Mouse (Mus musculus) MN1 (cell line): Measurements from ENCODE around the gene Olfr283.
"Not testable (repeated sequence)": the region's sequence is repeated elsewhere in the genome, so short reads cannot be mapped to it uniquely, and the experiment has no call there.

ENCODE experiments used
- DNase-seq: peaks from one replicate; pipeline ENCODE4 v3.0.0-alpha.2; 2016; ENCODE audit warnings: low spot score

Gene Olfr283

DNA sequence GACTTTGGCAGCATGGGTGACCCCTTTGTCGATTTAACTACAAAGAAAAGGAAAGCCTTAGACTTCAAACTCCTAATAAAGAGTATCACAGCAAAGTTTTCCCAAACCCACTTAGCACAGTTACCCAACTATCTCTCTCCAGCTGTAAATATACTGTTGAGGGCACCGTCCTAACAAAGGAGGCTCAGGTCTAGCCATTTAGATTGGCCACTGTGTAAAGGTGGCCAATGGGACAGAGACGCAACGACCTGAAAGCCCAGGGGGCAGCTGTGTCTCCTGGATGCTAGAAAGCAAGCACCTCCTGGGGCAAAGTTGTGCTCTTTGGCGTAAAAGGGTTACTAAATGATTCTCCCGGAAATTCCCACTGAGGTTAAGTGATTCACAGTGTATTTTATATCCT lies at the start of gene Olfr283:
Gene Olfr283 (minus strand): TSS at position 101 of the 400 bp plus-strand sequence.
- no peak for DNase-seq

DNA sequence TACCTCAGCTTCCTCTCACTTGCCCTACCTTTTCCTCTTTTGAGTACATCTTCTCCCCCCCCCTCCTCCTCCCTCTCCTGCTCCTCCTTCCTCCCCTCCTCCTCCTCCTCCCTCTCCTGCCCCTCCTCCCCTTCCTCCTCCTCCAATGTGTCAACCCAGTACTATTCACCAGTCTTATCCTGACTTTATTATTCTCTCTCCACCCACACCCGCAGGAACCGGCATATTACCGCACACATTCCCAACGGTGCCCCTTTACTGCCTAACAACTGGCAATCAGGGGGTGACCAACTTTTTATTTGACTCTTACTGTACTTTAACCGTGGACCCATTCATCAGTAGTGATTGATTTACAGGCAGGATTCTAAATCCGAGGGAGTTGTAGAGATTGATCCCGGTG lies 44.4 kb upstream of the Olfr283 start:
- DNase-seq: no peak

- no peak for DNase-seq
These were observed 44.0 kb upstream of the Olfr283 start for GRCm38 (mm10) chr15:98424753-98425152.

DNA sequence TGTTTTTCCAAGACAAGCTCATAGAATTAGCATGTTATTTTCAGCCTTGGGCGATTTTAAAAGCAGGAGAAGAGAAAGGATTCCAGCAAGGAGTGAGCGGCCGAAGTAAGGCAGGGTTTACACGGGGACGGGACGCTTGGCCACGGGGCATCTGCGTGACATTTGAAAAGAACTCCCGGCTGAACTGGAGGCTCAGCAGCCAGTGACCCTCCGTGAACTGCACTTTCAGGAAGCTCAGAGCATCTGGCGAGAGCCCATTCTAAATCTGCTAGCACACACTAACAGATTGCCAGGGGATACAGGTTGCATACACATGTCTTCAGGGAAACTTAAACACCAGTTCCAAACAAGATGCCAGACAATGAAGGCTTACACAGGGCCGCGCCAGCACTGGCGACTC lies 43.6 kb upstream of the Olfr283 start:
- DNase-seq: no peak

- DNase-seq: no peak
These were observed 40.2 kb upstream of the Olfr283 start for GRCm38 (mm10) chr15:98420897-98421296.

GRCm38 (mm10) chr15:98418096-98418495 lies 37.4 kb upstream of the Olfr283 start:
- DNase-seq: no peak

GRCm38 (mm10) chr15:98417285-98417684 lies 36.5 kb upstream of the Olfr283 start:
- not testable (repeated sequence) for DNase-seq

- DNase-seq: not testable (repeated sequence)
These were observed 36.1 kb upstream of the Olfr283 start for GRCm38 (mm10) chr15:98416802-98417201.

GRCm38 (mm10) chr15:98415996-98416395 lies 35.2 kb upstream of the Olfr283 start:
- DNase-seq: no peak

- DNase-seq: no peak
These were observed 29.5 kb upstream of the Olfr283 start for GRCm38 (mm10) chr15:98410249-98410648.

DNA sequence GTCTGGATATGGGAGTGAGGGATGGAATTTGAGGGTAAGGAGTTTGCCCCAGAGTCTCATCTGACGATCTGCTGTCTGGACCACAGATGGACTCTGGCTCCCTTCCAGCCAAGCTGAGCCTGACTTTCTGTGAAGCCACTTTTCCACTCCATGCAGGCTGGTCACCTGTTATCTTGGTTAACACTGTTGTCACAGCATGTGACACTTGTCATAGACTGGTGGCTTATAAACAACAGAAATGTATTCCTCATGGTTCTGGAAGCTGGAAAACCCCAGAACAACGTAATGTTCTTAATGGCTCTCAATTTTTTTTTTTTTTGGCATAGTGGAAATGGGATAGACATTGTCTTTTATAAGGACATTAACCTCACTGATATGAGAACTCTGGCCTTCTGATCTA lies 28.9 kb upstream of the Olfr283 start:
- no peak for DNase-seq

DNA sequence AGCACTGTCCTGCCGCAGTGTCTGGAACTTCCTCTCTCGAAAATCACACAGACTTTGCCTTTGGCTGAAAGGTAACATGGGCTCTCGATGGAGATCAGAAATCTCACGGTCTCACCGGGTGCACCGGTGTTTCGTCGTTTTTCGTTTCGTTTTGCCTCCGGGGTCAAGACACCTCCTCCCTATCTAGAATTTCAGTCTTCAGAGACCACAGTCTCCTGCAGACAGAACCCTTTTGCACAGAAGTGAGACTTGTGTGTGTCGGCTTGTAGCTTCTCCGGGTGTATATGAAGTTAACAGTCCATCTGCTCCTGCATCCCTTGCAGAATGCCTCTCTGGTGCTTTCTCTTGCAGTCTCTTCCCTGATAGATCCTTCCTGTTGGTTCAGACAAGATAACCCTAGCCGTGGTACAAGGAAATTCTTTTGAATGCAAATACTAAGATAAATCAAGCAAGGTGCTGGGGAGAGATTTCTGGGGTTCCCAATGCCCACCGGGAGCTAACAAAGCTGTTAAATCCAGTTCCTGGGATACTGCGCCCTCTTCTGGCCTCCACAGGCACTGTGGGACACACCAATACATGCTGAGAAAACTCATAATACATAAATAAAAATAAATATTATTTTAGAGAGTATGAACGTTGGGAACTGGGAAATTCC lies 27.8 kb upstream of the Olfr283 start:
- DNase-seq: no peak

- DNase-seq: no peak
These were observed 21.6 kb upstream of the Olfr283 start for GRCm38 (mm10) chr15:98402356-98402755.

DNA sequence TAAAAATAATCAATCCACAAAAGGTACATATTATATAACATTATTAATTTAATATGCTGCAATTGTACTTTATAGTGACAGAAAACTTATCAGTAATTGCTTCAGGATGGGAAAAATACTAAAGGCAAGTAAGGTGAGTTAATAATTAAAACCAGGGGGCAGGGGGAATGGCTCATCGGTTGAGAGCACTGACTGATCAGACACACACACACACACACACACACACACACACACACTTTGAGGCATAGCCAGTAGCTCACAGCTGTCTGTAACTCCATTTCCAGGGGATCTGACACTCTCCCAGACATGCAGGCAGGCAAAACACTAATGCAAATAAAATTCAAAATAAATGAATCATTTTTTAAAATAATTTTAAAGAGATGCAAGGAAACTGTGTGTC lies 16.4 kb upstream of the Olfr283 start:
- DNase-seq: no peak

GRCm38 (mm10) chr15:98391903-98392187 lies 11.1 kb upstream of the Olfr283 start:
- no peak for DNase-seq

DNA sequence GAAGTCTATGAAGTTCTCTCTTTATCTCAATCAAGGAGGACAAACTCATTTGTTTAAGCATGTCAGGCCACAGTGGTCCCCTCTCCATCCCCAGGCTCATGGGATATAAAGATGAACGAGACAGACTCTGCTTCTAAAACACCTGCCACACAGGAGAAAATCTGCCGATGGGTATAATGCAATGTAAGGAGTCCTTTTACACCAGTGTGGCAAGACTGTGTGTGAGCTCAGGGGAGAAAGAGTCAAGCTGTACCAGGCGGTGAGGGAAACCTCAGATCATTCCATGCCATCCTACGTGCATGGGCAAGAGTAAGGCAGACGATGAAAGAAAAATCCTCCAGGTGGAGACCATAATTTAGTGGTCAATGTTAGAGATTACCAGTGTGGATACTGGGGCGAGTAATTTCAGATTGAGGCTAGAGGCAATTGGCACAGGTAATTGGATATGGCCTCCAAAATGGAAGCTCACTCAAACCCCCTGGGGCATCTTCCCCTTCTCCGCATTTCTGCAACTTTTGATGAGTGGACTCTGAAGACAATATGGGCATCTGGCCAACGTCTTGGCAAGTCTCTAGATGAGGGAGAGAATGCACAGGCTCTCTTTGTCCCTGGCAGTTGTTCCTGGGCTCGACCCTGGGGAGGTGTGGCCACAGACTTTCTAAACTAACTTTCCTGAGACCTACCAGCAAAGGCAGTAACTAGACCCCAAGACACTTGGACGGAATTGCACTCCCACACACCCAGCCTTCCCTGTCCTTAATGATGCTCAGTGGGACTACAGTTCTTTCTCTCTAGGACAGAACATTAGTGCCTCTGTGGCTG lies 10.5 kb upstream of the Olfr283 start:
- DNase-seq: no peak

GRCm38 (mm10) chr15:98389796-98390195 lies 9.1 kb upstream of the Olfr283 start:
- DNase-seq: peak; percentile 64

GRCm38 (mm10) chr15:98387621-98388020 lies 6.9 kb upstream of the Olfr283 start:
- no peak for DNase-seq

DNA sequence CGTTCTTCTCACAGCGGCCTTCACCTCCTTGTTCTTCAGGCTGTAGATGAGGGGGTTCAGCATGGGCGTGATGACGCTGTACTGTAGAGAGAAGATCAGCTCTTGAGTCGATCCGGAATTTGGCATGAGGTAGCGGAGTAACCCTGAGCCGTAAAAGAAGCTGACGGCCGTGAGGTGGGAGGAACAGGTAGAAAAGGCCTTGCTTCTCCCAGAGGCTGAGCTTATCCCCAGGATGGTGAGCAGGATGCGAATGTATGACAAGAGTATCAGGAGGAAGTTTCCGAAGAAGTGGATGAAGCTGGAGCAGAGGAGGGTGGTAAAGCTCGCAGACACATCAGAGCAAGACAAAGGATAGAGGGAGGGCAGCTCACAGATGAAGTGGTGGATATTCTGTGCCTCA lies 2.5 kb downstream of the Olfr283 start:
- no peak for DNase-seq

DNA sequence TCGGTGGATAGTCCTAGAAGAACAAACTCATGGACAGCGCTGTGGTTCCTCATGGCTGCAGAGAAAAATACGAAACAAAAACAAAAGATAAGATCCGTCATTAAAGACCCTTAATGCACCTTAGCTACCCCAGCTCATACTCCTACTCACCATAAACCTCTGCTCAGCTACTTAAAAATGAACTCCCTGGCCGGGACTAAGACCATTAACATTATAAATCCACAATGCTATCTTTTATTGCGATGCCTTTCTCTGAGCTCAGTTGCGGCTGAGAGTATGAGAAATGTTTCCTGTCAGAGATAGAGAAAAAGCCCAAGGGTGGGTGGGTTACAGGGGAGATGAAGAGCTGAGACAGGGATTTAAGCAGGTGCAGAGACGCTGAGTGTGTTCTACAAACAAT lies 39.9 kb downstream of the Olfr283 start, which contains the start of gene Olfr284:
Gene Olfr284 (minus strand): TSS at position 101 of the 400 bp plus-strand sequence.
- no peak for DNase-seq
